Comparison of ENCODE assay signal across 19 mouse cellular contexts in the genomic region with DNA sequence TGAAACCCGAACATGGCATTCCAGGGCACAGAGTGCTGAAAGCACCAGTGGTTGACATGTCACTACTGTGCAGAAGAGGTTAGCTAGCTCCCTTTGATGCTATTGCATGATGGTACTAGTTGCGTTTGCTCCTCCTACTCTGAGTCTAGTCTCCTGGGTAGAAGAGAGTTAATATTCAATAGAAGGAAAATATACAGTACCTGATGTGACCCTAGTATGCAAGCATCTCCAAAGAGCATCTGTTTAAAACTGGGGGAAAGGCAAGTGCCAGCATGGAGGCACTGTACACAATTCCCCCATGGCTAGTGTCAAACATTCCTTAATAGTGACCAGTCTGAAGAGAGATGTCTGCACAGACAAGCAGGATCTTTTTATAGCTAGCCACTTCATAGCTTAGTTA.
"Had no signal": no experiment of that assay in that cellular context is flagged by ENCODE, and none has a peak within 500 bp of the region (broad histone marks: within the 10 kb centered on the region; RNA-seq: fewer than 3 reads in every experiment).

No protein-coding gene starts in this region.

- H3K9ac ChIP-seq: lung, embryonic 14.5 days; midbrain, embryonic 12.5 days; neural tube, embryonic 13.5 days; neural tube, embryonic 15.5 days had no signal

- H3K36me3 ChIP-seq: midbrain, embryonic 12.5 days; neural tube, embryonic 13.5 days; neural tube, embryonic 15.5 days had no signal

- H3K9me3 ChIP-seq: midbrain, embryonic 10.5 days; midbrain, embryonic 12.5 days; neural tube, embryonic 13.5 days; neural tube, embryonic 15.5 days had no signal

- ATAC-seq: midbrain, embryonic 16.5 days had no signal

- H3K27me3 ChIP-seq: midbrain, embryonic 12.5 days; neural tube, embryonic 13.5 days; neural tube, embryonic 15.5 days had no signal

- H3K4me2 ChIP-seq: lung, embryonic 14.5 days; midbrain, embryonic 12.5 days; neural tube, embryonic 13.5 days; neural tube, embryonic 15.5 days had no signal

- H3K4me3 ChIP-seq: midbrain, embryonic 10.5 days; midbrain, embryonic 12.5 days; myocyte; neural tube, embryonic 13.5 days; neural tube, embryonic 15.5 days had no signal

- H3K27ac ChIP-seq: midbrain, embryonic 10.5 days; midbrain, embryonic 12.5 days; neural tube, embryonic 13.5 days; neural tube, embryonic 15.5 days had no signal

- DNase-seq: lung, adult 18-20 months; lung, embryonic 14.5 days; lung, postnatal 10 days; lung, postnatal 4 days; midbrain, embryonic 14.5 days; retina, postnatal 1 day; right cerebral cortex, adult 18-20 months; right cerebral cortex, postnatal 25 days; right cerebral cortex, postnatal 4 days; spleen, adult 18-20 months; thymus, adult 18-20 months; thymus, postnatal 14 days; thymus, postnatal 36 days had no signal

- H3K4me1 ChIP-seq: midbrain, embryonic 10.5 days; midbrain, embryonic 12.5 days; neural tube, embryonic 13.5 days; neural tube, embryonic 15.5 days had no signal
